Mouse (Mus musculus): ENCODE measurements at regions not wholly inside any gene's neighbourhood (a gene's known extent, or its start where the extent isn't known, plus 50 kb on each side); places are given as distances from the start of the nearest gene placed in this dataset.

DNA sequence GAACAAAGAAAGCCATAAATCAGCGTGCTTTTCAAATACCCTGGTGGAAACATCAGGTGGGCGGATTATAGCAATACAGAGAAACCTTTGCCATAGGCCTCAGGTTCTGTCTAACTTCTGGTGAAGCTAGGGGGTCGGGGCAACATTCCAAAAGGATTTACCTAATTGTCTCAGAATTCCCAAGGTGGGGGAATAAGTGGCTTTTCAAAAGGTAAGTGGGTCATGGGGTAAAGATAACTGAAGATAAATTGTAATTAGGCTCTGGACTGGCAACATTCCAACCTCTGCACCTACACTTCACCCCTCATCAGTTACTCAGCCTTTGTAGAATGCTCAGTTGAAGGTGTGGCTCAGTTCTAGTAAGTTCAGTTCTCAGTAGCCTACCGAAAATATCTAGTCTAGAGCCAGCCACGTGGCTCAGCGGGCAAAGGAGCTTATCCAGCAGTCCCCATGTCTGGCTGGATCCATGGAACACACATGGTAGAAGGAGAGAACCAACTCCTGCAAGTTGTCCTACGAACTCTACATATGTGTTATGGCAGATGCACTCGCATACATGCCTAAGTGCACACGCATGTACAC is 51.8 kb upstream of the Dhx40 start:
- Histone ChIP-seq H3K27ac (no peak overlapping the region), H3K9me3 (replicated peaks) (no peaks in the 10 kb centered on the region), H3K27me3 (ENCODE audit: low read depth, poor library complexity, severe bottlenecking) (no peaks in the 10 kb centered on the region), H3K4me1 (0 out of 2 replicates have a peak, but pooled peaks cover 3% of the 10 kb centered on the region), H3K36me3 (no peaks in the 10 kb centered on the region), H3K4me3 (no peak overlapping the region)
- 84% methylated on average over 9 of the region's 9 CpGs for WGBS
- no peak for DNase-seq (ENCODE audit: low spot score)

DNA sequence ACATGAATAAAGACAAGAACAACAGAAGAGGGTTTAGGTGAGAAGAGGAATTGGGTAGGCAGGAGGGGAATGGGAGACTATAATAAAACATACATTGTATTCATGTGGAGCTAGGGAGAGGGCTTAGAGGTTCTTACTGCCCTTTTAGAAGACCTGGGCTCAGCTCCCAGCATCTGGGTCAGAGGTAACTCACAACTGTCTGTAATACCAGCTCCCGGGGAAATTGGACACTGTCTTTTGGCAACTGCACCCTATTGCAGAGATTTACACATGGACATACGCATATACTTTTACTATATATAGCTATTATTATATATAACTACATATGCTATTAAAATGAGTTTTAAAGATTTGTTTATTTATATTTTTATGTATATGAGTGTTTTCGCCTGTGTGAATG is 50.7 kb upstream of the Dhx40 start:
- DNase-seq (ENCODE audit: low spot score), result no peak
- no peaks in the 10 kb centered on the region for H3K9me3 ChIP-seq (replicated peaks)
- 0 out of 2 replicates have a peak, but pooled peaks cover 3% of the 10 kb centered on the region for H3K4me1 ChIP-seq
- H3K36me3 ChIP-seq, result no peaks in the 10 kb centered on the region
- 90% methylated on average over 3 of the region's 3 CpGs for WGBS
- no peak overlapping the region for H3K27ac ChIP-seq
- no peaks in the 10 kb centered on the region for H3K27me3 ChIP-seq (ENCODE audit: low read depth, poor library complexity, severe bottlenecking)
- no peak overlapping the region for H3K4me3 ChIP-seq

Data from limb, embryonic 10.5 days (tissue).